Mouse (Mus musculus): ENCODE data around the gene Chrne. TPM values are rescaled to one million over a fixed set of nuclear protein-coding genes. Genes with fewer than 3 reads are reported as not detected.

The Chrne gene
- polyA plus RNA-seq, 2 experiments, result 0.20 to 0.43 TPM

DNA sequence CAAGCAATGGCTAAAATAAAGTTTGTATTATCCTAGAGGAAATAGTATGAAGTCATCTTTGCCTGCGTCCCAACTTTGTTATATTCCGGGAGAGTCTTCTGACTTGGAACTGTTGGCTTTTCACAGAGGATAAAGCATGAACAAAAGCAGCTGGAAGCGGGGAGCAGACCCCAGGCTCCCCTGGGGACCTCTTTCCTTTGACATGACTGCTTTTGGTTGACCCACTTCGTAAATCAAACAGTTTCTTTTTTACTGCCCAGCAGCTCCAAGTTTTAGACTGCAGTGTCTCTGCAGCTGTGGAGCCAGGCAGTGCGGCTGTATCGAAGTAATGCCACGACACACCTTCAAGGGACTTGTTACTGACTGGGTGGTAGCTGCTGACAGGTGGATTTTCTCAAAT lies 52.4 kb downstream of the Chrne start:
- Histone ChIP-seq H3K27ac (replicated peaks; ENCODE audit: low read depth, low read length) (no peak overlapping the region), H3K4me2 (replicated peaks; ENCODE audit: low read depth, low read length, severe bottlenecking) (no peak overlapping the region), H3K9me3 (ENCODE audit: control insufficient read depth, low read length) (no peaks in the 10 kb centered on the region), H3K4me3 (replicated peaks; ENCODE audit: low read length) (no peak overlapping the region), H3K36me3 (ENCODE audit: control insufficient read depth, insufficient read depth, low read length) (0 out of 2 replicates have a peak, but pooled peaks cover 3% of the 10 kb centered on the region), H3K27me3 (ENCODE audit: control insufficient read depth, insufficient read depth, low read length) (no peaks in the 10 kb centered on the region), H3K4me1 (ENCODE audit: control insufficient read depth, insufficient read depth, low read length) (peaks cover 21% of the 10 kb centered on the region), H3K9ac (ENCODE audit: low read depth, low read length, severe bottlenecking) (no peak overlapping the region)
- ATAC-seq (ENCODE audit: low FRiP score, low read depth) (no peak), DNase-seq (ENCODE audit: low spot score) (no peak)
- TF ChIP-seq POLR2A (IDR thresholded peaks at IDR 0.05; ENCODE audit: borderline replicate concordance, extremely low read depth, insufficient read depth, insufficient read length), result no peak
- WGBS, result 52% methylated on average over 7 of the region's 7 CpGs

Other genes starting within 250 kb of the Chrne start
- 37.1 and 45.2 TPM in 2 replicates for gene Pelp1, start 209.2 kb downstream of the Chrne start, polyA plus RNA-seq (2012; rRNA removed)
- 34.8 and 38.1 TPM in 2 replicates for gene Pelp1, start 209.2 kb downstream of the Chrne start, polyA plus RNA-seq (2014; fragmentation: Nextera tagmentation; extraction: Ambion mirVana)
- gene Arrb2, start 186.6 kb downstream of the Chrne start, polyA plus RNA-seq (2012; rRNA removed), result 48.7 and 53.6 TPM in 2 replicates
- 18.5 and 21.5 TPM in 2 replicates for gene Arrb2, start 186.6 kb downstream of the Chrne start, polyA plus RNA-seq (2014; fragmentation: Nextera tagmentation; extraction: Ambion mirVana)
- gene Med11, start 167.3 kb downstream of the Chrne start, polyA plus RNA-seq (2012; rRNA removed), result 27.6 and 32.4 TPM in 2 replicates
- 44.8 and 47.4 TPM in 2 replicates for gene Med11, start 167.3 kb downstream of the Chrne start, polyA plus RNA-seq (2014; fragmentation: Nextera tagmentation; extraction: Ambion mirVana)
- 1.1 and 1.4 TPM in 2 replicates for gene Zmynd15, start 159.8 kb downstream of the Chrne start, polyA plus RNA-seq (2012; rRNA removed)
- gene Zmynd15, start 159.8 kb downstream of the Chrne start, polyA plus RNA-seq (2014; fragmentation: Nextera tagmentation; extraction: Ambion mirVana), result 0.46 and 0.92 TPM in 2 replicates
- gene Cxcl16, start 159.2 kb downstream of the Chrne start, polyA plus RNA-seq (2012; rRNA removed), result 4.4 and 5.9 TPM in 2 replicates
- gene Cxcl16, start 159.2 kb downstream of the Chrne start, polyA plus RNA-seq (2014; fragmentation: Nextera tagmentation; extraction: Ambion mirVana), result 4.3 and 6.3 TPM in 2 replicates
- gene Tm4sf5, start 114.0 kb downstream of the Chrne start, polyA plus RNA-seq (2012; rRNA removed), result 0.29 and 0.50 TPM in 2 replicates
- 0.33 and 0.95 TPM in 2 replicates for gene Tm4sf5, start 114.0 kb downstream of the Chrne start, polyA plus RNA-seq (2014; fragmentation: Nextera tagmentation; extraction: Ambion mirVana)
- gene Vmo1, start 104.6 kb downstream of the Chrne start, polyA plus RNA-seq (2012; rRNA removed), result 0.14 TPM in 1 of 2 replicates, not detected in the other
- gene Vmo1, start 104.6 kb downstream of the Chrne start, polyA plus RNA-seq (2014; fragmentation: Nextera tagmentation; extraction: Ambion mirVana), result 0.30 TPM in 1 of 2 replicates, not detected in the other
- 0.24 and 0.36 TPM in 2 replicates for gene Gltpd2, start 100.0 kb downstream of the Chrne start, polyA plus RNA-seq (2012; rRNA removed)
- 0.54 and 0.73 TPM in 2 replicates for gene Gltpd2, start 100.0 kb downstream of the Chrne start, polyA plus RNA-seq (2014; fragmentation: Nextera tagmentation; extraction: Ambion mirVana)
- gene Psmb6, start 93.8 kb downstream of the Chrne start, polyA plus RNA-seq (2012; rRNA removed), result 421 and 423 TPM in 2 replicates
- 755 and 779 TPM in 2 replicates for gene Psmb6, start 93.8 kb downstream of the Chrne start, polyA plus RNA-seq (2014; fragmentation: Nextera tagmentation; extraction: Ambion mirVana)
- gene Gm40193, start 86.3 kb downstream of the Chrne start, polyA plus RNA-seq (2012; rRNA removed), result 1.2 TPM in 1 of 2 replicates, not detected in the other
- gene Gm40193, start 86.3 kb downstream of the Chrne start, polyA plus RNA-seq (2014; fragmentation: Nextera tagmentation; extraction: Ambion mirVana), result not detected in 2 replicates
- gene Pld2, start 79.2 kb downstream of the Chrne start, polyA plus RNA-seq (2012; rRNA removed), result 18.9 and 22.6 TPM in 2 replicates
- 5.8 and 7.5 TPM in 2 replicates for gene Pld2, start 79.2 kb downstream of the Chrne start, polyA plus RNA-seq (2014; fragmentation: Nextera tagmentation; extraction: Ambion mirVana)
- gene Mink1, start 56.3 kb downstream of the Chrne start, polyA plus RNA-seq (2012; rRNA removed), result 91.2 and 114 TPM in 2 replicates
- gene Mink1, start 56.3 kb downstream of the Chrne start, polyA plus RNA-seq (2014; fragmentation: Nextera tagmentation; extraction: Ambion mirVana), result 19.8 and 23.0 TPM in 2 replicates
- gene 4930544D05Rik, start 3.4 kb downstream of the Chrne start, polyA plus RNA-seq (2012; rRNA removed), result not detected in 2 replicates
- not detected in 2 replicates for gene 4930544D05Rik, start 3.4 kb downstream of the Chrne start, polyA plus RNA-seq (2014; fragmentation: Nextera tagmentation; extraction: Ambion mirVana)
- gene Gp1ba, start 19.9 kb upstream of the Chrne start, polyA plus RNA-seq (2012; rRNA removed), result 0.47 and 0.69 TPM in 2 replicates
- gene Gp1ba, start 19.9 kb upstream of the Chrne start, polyA plus RNA-seq (2014; fragmentation: Nextera tagmentation; extraction: Ambion mirVana), result 0.48 and 0.56 TPM in 2 replicates
- gene Rnf167, start 28.0 kb upstream of the Chrne start, polyA plus RNA-seq (2012; rRNA removed), result 96.3 and 110 TPM in 2 replicates
- 109 and 119 TPM in 2 replicates for gene Rnf167, start 28.0 kb upstream of the Chrne start, polyA plus RNA-seq (2014; fragmentation: Nextera tagmentation; extraction: Ambion mirVana)
- 134 and 150 TPM in 2 replicates for gene Slc25a11, start 28.3 kb upstream of the Chrne start, polyA plus RNA-seq (2012; rRNA removed)
- gene Slc25a11, start 28.3 kb upstream of the Chrne start, polyA plus RNA-seq (2014; fragmentation: Nextera tagmentation; extraction: Ambion mirVana), result 159 and 163 TPM in 2 replicates
- 946 and 1,024 TPM in 2 replicates for gene Pfn1, start 35.4 kb upstream of the Chrne start, polyA plus RNA-seq (2012; rRNA removed)
- 1,646 and 1,675 TPM in 2 replicates for gene Pfn1, start 35.4 kb upstream of the Chrne start, polyA plus RNA-seq (2014; fragmentation: Nextera tagmentation; extraction: Ambion mirVana)
- gene Eno3, start 38.0 kb upstream of the Chrne start, polyA plus RNA-seq (2012; rRNA removed), result 75.3 and 84.6 TPM in 2 replicates
- gene Eno3, start 38.0 kb upstream of the Chrne start, polyA plus RNA-seq (2014; fragmentation: Nextera tagmentation; extraction: Ambion mirVana), result 60.3 and 89.9 TPM in 2 replicates
- 63.3 and 93.7 TPM in 2 replicates for gene Spag7, start 50.2 kb upstream of the Chrne start, polyA plus RNA-seq (2012; rRNA removed)
- gene Spag7, start 50.2 kb upstream of the Chrne start, polyA plus RNA-seq (2014; fragmentation: Nextera tagmentation; extraction: Ambion mirVana), result 97.0 and 98.1 TPM in 2 replicates
- 20.3 and 26.6 TPM in 2 replicates for gene Camta2, start 68.9 kb upstream of the Chrne start, polyA plus RNA-seq (2012; rRNA removed)
- 14.4 and 16.6 TPM in 2 replicates for gene Camta2, start 68.9 kb upstream of the Chrne start, polyA plus RNA-seq (2014; fragmentation: Nextera tagmentation; extraction: Ambion mirVana)
- gene Inca1, start 80.9 kb upstream of the Chrne start, polyA plus RNA-seq (2012; rRNA removed), result 1.3 TPM in 2 replicates
- gene Inca1, start 80.9 kb upstream of the Chrne start, polyA plus RNA-seq (2014; fragmentation: Nextera tagmentation; extraction: Ambion mirVana), result 0.81 and 0.93 TPM in 2 replicates
- 41.1 and 45.8 TPM in 2 replicates for gene Kif1c, start 81.3 kb upstream of the Chrne start, polyA plus RNA-seq (2012; rRNA removed)
- gene Kif1c, start 81.3 kb upstream of the Chrne start, polyA plus RNA-seq (2014; fragmentation: Nextera tagmentation; extraction: Ambion mirVana), result 14.6 and 16.2 TPM in 2 replicates
- gene Zfp3, start 145.0 kb upstream of the Chrne start, polyA plus RNA-seq (2012; rRNA removed), result 2.5 and 4.4 TPM in 2 replicates
- gene Zfp3, start 145.0 kb upstream of the Chrne start, polyA plus RNA-seq (2014; fragmentation: Nextera tagmentation; extraction: Ambion mirVana), result 5.9 and 7.3 TPM in 2 replicates
- 0.05 and 0.13 TPM in 2 replicates for gene Scimp, start 193.4 kb upstream of the Chrne start, polyA plus RNA-seq (2012; rRNA removed)
- 0.40 and 0.62 TPM in 2 replicates for gene Scimp, start 193.4 kb upstream of the Chrne start, polyA plus RNA-seq (2014; fragmentation: Nextera tagmentation; extraction: Ambion mirVana)
- 8.3 and 11.0 TPM in 2 replicates for gene Rabep1, start 225.6 kb upstream of the Chrne start, polyA plus RNA-seq (2012; rRNA removed)
- gene Rabep1, start 225.6 kb upstream of the Chrne start, polyA plus RNA-seq (2014; fragmentation: Nextera tagmentation; extraction: Ambion mirVana), result 29.5 and 33.3 TPM in 2 replicates